Mouse (Mus musculus) kidney, postnatal 0 days (tissue): ENCODE results near the gene Rora. TPM values are rescaled to one million over a fixed set of nuclear protein-coding genes. Genes with fewer than 3 reads are reported as not detected.
"Not testable (repeated sequence)": the region's sequence is repeated elsewhere in the genome, so short reads cannot be mapped to it uniquely, and the experiment has no call there.

ENCODE experiments used
- ATAC-seq: fragments of 200-750 bp; cut with Nextera tagmentation; replicated peaks from 2 replicates; pipeline ENCODE4 v1.8.0; 2017; ENCODE audit warnings: low read depth, moderate number of reproducible peaks, moderate TSS enrichment, moderate library complexity; ENCODE audit not compliant: low FRiP score
- DNase-seq: peaks from one replicate; pipeline ENCODE4 v3.0.0-alpha.2; 2016; ENCODE audit warnings: low spot score
- H3K27ac ChIP-seq: fragments of 300-500 bp; sonication (generic); 2 replicates; pipeline ENCODE4 v1.5.1; 2014; ENCODE audit warnings: mild to moderate bottlenecking
- H3K27me3 ChIP-seq: fragments of 300-500 bp; sonication (generic); 2 replicates; pipeline ENCODE4 v1.6.1; 2014; ENCODE audit warnings: low read length, mixed read lengths; ENCODE audit not compliant: insufficient read depth
- H3K36me3 ChIP-seq: fragments of 300-500 bp; sonication (generic); 2 replicates; pipeline ENCODE4 v1.6.1; 2014; ENCODE audit warnings: low read length, mixed read lengths; ENCODE audit not compliant: insufficient read depth
- H3K4me1 ChIP-seq: fragments of 300-500 bp; sonication (generic); replicated peaks from 2 replicates; pipeline ENCODE4 v1.6.1; 2014; ENCODE audit warnings: antibody characterized with exemption, low read length, mixed read lengths; ENCODE audit not compliant: insufficient read depth
- H3K4me2 ChIP-seq: fragments of 300-500 bp; sonication (generic); 2 replicates; pipeline ENCODE4 v1.6.1; 2014; ENCODE audit warnings: mild to moderate bottlenecking, low read length, moderate library complexity, mixed read lengths
- H3K4me3 ChIP-seq: fragments of 300-500 bp; sonication (generic); replicated peaks from 2 replicates; pipeline ENCODE4 v1.5.1; 2014; ENCODE audit warnings: low read depth, low read length
- H3K9ac ChIP-seq: fragments of 300-500 bp; sonication (generic); 2 replicates; pipeline ENCODE4 v1.6.1; 2014; ENCODE audit warnings: low read depth, low read length
- H3K9me3 ChIP-seq: fragments of 300-500 bp; sonication (generic); replicated peaks from 2 replicates; pipeline ENCODE4 v1.6.1; 2016; ENCODE audit warnings: low read length, inconsistent platforms, mixed read lengths
- CTCF ChIP-seq: IDR thresholded peaks from 2 replicates; pipeline ENCODE4 v1.5.1; 2016; ENCODE audit warnings: antibody characterized with exemption, low read depth, mild to moderate bottlenecking, moderate library complexity
- WGBS: fragments of 180-500 bp; shearing (Covaris S2); extraction: QIAGEN DNeasy Blood & Tissue Kit; methylation state at CpG from one replicate; pipeline ENCODE4 v1.1.7; 2014; 5-methylcytosine and 5-hydroxymethylcytosine counted together
- polyA plus RNA-seq: library from polyadenylated mRNA; unstranded; fragments of >200 nt; fragmentation: Nextera tagmentation; extraction: Ambion mirVana; gene quantifications from 2 replicates; pipeline ENCODE4 v1.2.1, GENCODE M21; 2015

Gene Rora
- polyA plus RNA-seq, 1 experiment from 2014 or later = 9.8 TPM

DNA sequence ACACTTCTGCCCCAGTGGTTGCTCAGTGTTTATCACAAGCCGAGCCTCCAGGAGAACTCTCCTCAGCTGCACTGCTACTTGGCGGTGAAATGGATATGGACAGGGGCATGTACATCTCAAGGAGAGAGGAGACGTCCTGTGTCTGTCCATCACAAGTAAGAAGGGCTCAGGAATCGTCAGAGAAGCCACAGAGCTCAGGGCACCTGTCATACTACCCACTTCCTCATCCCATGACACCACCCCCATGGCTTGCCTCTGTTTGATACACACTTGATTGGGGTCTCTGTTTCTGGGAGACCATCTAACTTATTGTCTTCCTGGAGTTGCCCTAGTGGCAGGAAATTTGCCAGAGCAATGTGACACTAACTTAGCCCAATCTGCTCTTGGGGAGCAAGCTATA lies 433.3 kb downstream of the Rora start:
- no peak overlapping the region for H3K4me2 ChIP-seq
- no peak for TF ChIP-seq CTCF
- peaks cover 15% of the 10 kb centered on the region; the same call in 1 of the 2 replicates for H3K4me1 ChIP-seq
- no peak overlapping the region for H3K27ac ChIP-seq
- H3K4me3 ChIP-seq = no peak overlapping the region
- H3K9me3 ChIP-seq = no peaks in the 10 kb centered on the region
- no peak for ATAC-seq
- no peaks in the 10 kb centered on the region for H3K36me3 ChIP-seq
- no peaks in the 10 kb centered on the region for H3K27me3 ChIP-seq
- DNase-seq = no peak
- 82% methylated on average over 4 of the region's 4 CpGs for WGBS
- no peak overlapping the region for H3K9ac ChIP-seq

DNA sequence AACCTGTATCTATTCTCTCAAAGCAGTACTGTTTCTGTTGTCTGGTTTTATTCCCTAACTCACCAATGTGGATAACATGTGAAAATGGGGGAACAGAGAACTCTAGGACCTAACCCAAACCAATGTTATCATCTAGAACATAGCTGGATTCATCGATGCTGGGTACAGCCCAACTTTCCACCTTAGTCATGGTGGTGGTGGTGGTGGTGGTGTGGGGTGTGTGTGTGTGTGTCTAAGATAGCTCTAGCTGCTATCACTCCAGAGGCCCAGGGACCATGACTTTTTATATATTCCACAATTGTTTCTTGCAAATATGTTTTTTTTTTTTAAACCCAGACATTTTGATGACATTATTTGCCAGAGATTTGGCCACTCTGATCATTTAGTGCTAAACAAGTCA lies 433.7 kb downstream of the Rora start:
- H3K9ac ChIP-seq = no peak overlapping the region
- 92% methylated on average over 1 of the region's 1 CpGs for WGBS
- H3K27ac ChIP-seq = no peak overlapping the region
- H3K36me3 ChIP-seq = no peaks in the 10 kb centered on the region
- no peak overlapping the region for H3K4me3 ChIP-seq
- no peak for TF ChIP-seq CTCF
- H3K4me2 ChIP-seq = no peak overlapping the region
- ATAC-seq (no peak), DNase-seq (no peak)
- H3K27me3 ChIP-seq = no peaks in the 10 kb centered on the region
- peaks cover 15% of the 10 kb centered on the region; the same call in 1 of the 2 replicates for H3K4me1 ChIP-seq
- H3K9me3 ChIP-seq = no peaks in the 10 kb centered on the region

DNA sequence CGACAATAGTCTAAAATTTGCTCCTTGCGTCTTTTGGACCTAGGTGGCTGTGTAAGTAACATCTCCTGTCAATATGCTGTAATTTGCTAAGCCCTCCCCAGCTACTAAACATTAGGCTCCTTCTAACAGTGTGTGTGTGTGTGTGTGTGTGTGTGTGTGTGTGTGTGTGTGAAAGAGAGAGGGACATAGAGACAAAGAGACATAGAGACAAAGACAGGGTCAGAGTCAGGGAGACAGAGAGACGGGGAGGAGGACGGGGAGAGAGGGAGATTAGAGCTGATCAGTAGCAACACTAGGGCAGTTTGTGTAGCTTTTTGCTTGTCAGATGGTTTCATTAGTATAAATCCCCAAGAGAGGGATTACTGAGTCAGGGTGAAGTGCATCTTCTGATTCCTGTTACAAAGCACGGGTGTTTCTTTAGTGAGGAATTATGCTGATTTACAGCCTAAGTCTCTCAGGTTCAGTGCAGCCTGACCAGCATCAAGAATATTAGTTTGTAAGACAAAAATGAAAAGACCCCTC lies 437.2 kb downstream of the Rora start:
- ATAC-seq = no peak
- WGBS = 69% methylated on average over 5 of the region's 5 CpGs
- no peaks in the 10 kb centered on the region for H3K9me3 ChIP-seq
- no peaks in the 10 kb centered on the region for H3K36me3 ChIP-seq
- no peak for TF ChIP-seq CTCF
- H3K27ac ChIP-seq = no peak overlapping the region
- DNase-seq = no peak
- H3K9ac ChIP-seq = no peak overlapping the region
- no peak overlapping the region for H3K4me3 ChIP-seq
- no peaks in the 10 kb centered on the region for H3K27me3 ChIP-seq
- peaks cover 6% of the 10 kb centered on the region; the same call in 1 of the 2 replicates for H3K4me1 ChIP-seq
- H3K4me2 ChIP-seq = no peak overlapping the region

DNA sequence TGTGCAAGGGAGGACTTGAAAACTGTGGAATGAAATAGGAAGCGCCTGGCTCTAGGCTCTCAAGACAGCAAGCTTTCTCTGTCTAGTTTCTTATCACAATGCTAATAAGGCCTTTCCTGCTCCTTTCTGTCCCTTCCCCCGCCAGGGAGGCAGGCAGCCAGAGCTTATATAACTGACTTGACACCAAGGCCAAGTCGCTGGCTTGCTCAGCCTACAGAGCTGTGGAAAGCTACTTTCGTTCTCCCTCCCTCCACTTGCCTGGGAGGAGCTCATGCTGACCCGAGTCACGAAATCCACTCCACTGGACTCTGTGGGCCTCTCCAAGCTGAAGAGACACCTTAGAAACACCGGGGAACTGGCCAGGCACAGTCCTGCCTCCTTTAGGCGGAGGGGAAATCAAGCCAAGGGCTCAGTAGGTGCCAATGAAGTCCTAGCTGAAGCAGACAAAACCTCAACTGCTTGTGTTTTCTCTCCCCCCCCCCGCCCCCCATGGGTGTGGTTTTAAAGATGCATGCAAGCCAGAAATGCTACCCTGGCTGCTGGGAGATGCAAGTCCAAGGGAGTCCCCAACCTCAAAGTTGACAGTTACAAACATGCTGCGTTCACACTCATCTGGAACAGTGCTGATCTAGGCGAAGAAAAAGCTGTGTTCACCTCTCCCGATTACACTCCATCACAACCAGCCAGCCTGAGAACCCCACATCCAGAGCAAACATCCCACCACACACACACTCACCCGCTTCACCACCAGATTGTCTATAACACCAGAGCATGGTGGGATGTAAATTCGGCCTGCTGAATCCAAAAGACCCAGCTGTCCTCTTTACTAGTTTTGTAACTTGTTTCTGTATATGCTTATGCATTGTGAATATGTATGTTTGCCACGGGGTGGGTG lies 438.8 kb downstream of the Rora start:
- Histone ChIP-seq H3K4me3 (no peak overlapping the region), H3K9ac (no peak overlapping the region), H3K4me1 (peaks cover 6% of the 10 kb centered on the region; the same call in 1 of the 2 replicates), H3K36me3 (no peaks in the 10 kb centered on the region), H3K4me2 (no peak overlapping the region), H3K27me3 (no peaks in the 10 kb centered on the region), H3K27ac (no peak overlapping the region), H3K9me3 (no peaks in the 10 kb centered on the region)
- peak; percentile 94 for DNase-seq
- no peak for TF ChIP-seq CTCF
- WGBS = 50% methylated on average over 15 of the region's 15 CpGs
- ATAC-seq = peak; percentile 46; the same call in 1 of the 2 replicates

DNA sequence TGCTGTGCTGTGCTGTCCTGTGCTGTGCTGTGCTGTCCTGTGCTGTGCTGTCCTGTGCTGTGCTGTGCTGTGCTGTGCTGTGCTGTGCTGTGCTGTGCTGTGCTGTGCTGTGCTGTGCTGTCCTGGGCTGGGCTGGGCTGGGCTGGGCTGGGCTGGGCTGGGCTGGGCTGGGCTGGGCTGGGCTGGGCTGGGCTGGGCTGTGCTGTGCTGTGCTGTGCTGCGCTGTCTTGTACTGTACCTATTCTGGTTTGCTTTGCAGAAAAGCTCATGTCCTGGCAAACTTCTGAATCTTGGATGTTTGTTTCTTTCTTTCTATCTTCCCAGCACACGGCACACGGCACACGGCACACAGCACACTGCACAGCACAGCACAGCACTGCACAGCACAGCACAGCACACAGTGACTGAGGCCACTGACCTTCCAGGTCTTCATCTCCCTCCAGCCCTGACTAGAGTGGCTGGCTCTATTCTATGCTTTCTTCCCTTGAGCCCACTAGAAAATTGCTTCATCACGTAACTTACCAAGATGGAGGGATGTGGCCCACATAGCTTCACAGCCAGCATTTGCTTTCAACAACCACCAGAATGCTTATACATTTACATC lies 446.7 kb downstream of the Rora start:
- not testable (repeated sequence) for ATAC-seq, H3K27ac ChIP-seq, H3K27me3 ChIP-seq, H3K9me3 ChIP-seq, DNase-seq, H3K4me2 ChIP-seq, H3K9ac ChIP-seq, H3K4me1 ChIP-seq, H3K36me3 ChIP-seq, H3K4me3 ChIP-seq
- WGBS = 97% methylated on average over 5 of the region's 5 CpGs

DNA sequence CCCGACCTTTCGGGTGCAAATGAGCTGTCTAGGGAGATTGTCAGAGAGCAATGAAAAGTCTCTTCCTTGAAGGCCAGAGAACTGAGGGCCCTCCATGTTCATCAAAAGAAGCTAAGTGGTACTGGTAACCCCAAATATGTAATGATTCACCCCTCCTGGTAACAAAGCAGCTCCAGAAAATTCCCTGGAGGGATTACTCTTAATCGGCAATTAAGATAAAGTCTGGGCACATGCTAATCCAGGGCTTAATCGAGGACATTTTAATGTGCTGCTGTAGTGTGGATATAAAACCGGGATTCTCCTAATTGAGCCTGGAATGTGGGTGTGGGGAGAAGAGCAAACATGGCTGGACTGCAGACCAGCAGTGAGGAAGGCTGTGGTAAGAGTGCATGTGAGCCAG lies 450.7 kb downstream of the Rora start:
- no peak for ATAC-seq
- WGBS = 71% methylated on average over 5 of the region's 5 CpGs

More for the DNA sequence above, 450.7 kb downstream of the Rora start:
- Histone ChIP-seq H3K4me3 (no peak overlapping the region), H3K27me3 (no peaks in the 10 kb centered on the region), H3K4me2 (no peak overlapping the region), H3K27ac (no peak overlapping the region), H3K4me1 (no peaks in the 10 kb centered on the region), H3K36me3 (no peaks in the 10 kb centered on the region), H3K9ac (no peak overlapping the region), H3K9me3 (no peaks in the 10 kb centered on the region)
- DNase-seq = no peak
- TF ChIP-seq CTCF = no peak
